Mouse (Mus musculus): Measurements from ENCODE around the gene Zfyve16.

Zfyve16 gene

DNA sequence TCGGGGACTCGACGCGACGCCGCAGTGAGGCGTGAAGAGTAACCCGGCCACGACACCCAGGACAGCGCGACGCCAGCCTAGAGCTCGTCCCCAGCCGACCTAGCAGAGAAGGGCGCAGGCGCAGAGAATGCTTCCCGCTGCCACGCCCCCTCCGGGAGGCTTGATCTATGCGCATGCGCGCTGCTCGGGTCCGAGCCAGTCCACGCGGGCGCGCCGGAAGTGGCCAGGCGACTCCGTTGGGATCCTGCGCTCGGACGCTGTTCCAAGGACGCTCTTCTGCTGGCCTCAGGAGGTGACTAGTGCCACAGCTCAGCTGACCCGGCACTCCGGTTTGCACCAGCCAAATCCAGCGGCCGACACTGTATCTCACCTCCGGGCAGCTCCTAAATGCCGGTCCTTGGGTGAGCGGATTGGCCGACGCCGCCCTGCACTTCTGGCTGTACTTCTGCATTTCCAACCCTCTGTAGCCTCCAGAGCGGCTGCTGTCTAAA lies at the start of gene Zfyve16:
Gene Zfyve16, minus strand, starts transcription at position 148 of the 491 bp plus-strand sequence.
- DNase-seq (ENCODE audit: low spot score in 2 of 2) = peak; percentile 97 to 98

DNA sequence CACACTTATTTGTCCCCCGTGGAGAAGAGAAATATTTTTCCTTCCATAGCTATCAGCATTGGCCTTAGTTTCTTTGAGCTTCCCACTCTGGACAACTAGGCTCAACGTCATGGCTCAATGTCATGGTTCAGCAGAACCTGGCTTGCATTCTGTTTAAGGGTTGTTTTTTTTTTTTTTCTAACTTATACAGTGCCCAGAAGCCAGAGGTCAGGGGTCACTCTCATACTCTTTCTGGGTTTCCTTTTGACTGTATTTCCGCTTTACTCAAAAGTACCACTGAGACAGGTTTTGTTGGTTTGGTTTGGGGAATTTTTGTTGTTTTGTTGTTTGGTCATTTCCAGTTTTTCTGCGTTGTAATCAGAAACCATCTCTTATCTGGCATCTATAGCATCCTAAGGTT lies 47.5 kb upstream of the Zfyve16 start:
- no peak for DNase-seq (ENCODE audit: low spot score in 2 of 2)

DNA sequence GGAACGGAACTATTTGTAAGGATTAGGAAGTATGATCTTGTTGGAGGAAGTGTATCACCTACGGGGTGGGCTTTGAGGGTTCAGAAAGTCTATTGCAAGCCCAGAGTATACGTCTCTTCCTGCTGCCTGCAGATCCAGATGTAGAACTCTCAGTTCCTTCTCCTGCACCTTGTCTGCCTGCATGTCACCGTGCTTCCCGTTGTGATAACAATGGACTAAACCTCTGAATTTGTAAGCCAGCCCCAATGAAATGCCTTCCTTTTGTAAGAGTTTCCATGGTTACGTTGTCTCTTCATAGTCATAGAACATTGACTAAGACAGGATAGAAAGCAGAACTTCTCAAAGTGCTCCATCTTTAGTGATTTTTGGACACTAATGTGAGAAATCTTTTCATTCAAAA lies 46.0 kb upstream of the Zfyve16 start:
- no peak for DNase-seq (ENCODE audit: low spot score in 2 of 2)

DNA sequence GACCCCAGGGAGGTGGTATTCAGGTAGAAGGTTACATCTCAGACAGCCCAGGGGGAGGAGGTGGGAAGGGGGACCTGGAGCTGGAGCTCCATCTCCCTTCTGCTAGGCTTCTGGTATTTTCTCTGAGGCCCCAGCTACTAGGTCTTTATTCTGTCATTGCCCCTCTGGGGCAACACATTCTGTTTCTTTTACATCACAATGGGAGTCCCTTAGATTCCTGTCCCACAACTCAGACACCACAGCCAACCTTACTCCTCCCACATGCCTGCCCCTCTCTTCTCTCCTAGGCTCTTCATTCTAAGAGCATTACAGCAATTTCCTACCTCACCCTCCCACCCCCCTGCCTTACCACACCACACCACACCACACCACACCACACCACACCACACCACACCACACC lies 45.4 kb upstream of the Zfyve16 start, which contains the start of gene Spz1:
Gene Spz1, minus strand, starts transcription at position 101 of the 400 bp plus-strand sequence.
- DNase-seq (ENCODE audit: low spot score in 2 of 2) = no peak

DNA sequence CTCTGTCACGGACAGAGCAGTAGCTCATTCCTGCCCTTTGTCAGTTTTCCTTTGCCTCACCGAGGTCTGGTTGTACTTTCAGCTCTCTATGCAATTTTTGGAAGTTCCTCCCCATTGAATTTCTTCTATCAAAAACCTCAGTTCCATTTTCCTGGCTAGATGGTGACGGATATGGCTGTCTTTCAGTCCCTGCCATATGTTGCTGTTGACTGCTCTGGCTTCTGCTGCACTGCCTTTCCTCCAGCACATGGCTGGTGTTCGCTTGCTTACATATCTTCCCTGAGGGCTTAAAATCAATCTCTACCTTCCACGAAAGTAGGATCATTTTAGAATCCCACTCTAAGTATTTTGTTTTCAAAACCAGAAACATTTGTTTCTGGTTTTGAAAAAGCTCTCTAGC lies 28.8 kb upstream of the Zfyve16 start:
- peak in 1 of 2 experiments; percentile 17 for DNase-seq (ENCODE audit: low spot score in 2 of 2)

DNA sequence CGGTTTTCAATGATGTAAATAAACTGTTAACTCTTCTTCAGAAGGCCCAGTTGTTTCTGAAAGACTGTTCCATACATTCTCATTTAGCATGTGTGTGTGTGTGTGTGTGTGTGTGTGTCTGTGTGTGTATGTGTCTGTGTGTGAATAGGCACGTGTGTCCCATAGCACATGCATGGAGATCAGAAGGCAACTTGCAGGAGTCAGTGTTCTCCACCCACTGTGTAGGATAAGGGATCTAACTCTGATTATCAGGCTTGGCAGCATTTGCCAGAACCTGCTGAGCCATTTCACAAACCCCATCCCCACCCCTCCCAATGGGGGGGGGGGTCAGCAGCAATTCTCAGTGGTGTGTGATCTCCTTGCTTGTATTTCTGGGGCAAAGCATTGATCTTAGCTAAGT lies 26.6 kb upstream of the Zfyve16 start:
- DNase-seq (ENCODE audit: low spot score in 2 of 2) = no peak

DNA sequence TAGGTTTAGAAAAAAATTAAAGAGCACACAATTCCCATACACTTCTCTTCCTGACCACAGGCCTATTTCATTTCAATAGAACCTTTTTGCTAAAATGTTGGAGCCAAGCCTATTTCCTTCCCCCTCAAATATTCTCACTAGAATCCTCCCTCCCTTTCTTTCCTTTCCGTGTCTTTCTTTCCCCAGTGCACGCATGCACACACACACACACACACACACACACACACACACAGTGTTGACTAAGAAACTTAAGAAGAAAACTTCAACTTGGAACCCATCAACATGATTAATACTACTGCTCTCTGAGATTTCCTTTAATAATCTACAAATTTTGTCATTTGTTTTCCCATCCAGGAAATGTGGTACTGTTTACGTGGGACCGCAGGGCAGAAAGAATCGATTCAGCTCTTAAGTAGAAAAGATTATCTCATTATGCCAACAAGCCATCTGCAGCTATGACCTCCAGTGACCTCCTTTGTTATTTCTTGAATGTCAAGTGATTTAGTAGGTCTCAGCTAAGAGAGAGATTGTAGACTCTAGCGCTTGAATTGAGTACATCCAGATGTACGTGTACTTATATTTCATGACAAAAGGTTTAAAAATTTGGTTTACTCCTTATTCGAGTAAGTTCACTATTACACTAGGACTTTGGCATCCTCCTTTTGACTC lies 25.9 kb upstream of the Zfyve16 start:
- no peak for DNase-seq (ENCODE audit: low spot score in 2 of 2)

DNA sequence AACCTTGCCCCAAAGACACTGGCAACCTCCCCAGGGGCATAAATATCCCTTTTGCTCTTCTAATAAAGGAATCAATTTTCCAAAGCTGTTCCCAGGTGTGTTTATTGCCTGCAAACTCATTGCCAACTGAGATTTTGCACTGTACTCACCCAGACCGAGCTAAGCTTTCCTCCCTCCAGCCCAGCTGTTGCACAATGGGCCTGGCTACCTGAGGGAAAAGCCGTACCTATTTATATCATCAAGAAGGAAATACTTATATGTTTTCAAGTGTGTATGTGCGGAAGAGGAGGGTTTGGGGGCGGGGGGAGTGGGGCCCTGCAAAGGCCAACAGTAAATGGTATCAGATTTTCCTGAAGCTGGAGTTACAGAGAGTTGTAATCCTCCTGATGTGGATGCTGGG lies 16.4 kb upstream of the Zfyve16 start:
- DNase-seq (ENCODE audit: low spot score in 2 of 2) = no peak

DNA sequence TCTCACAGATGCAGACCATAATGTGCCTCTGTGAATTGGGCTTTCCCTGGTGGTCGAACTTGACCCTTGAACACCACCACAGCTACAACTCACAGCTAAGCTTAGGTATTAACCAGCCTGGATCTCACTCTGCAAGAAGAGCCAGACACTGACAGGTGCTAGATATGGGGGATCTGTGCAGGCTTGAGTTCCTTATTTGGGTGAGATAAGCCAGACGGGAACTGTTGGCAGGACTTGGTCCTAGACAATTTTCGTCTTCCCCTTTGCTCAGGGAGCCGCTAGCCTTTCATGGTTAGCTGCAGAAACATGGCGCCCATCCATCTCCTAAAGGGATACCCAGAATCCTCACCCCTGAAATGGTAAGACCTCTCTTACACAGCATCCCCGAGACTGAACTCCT lies 10.3 kb upstream of the Zfyve16 start:
- DNase-seq (ENCODE audit: low spot score in 2 of 2) = no peak

DNA sequence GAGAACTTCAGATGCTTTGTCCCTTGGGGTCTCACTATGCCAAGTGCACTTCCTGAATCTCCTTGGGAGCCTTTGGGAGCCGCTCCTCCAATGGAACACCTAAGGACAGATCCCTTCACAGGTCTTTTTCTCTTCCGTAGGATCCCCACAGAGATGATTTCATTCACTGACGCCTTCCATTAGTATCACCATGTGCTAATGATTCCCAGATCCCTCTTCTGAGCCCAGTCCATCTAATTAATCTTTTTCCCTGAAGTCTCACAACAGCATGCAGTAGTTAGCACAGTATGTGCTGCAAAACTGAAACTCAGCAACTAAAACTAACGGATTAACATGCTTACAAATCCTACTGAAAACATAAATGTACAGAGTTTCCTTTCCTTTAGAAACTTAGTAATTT lies 8.5 kb upstream of the Zfyve16 start:
- DNase-seq (ENCODE audit: low spot score in 2 of 2) = no peak

DNA sequence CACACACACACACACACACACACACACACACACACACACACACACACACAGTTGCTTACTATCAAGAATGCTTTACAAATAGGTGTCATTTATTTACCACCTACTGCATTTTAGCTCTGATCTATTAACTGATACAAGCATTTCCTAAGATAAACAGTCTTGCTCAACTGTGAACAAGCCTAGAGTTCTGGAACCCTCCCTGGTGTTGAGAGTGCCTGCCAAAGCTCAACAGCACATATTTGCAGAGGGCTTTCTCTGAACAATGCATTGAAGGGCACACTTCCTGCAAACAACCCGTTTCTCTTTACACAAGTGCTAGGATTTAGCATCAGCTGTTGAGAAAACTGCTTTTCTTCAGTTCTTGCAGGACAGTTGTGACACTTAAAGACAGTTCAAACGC lies 3.1 kb upstream of the Zfyve16 start:
- no peak for DNase-seq (ENCODE audit: low spot score in 2 of 2)

DNA sequence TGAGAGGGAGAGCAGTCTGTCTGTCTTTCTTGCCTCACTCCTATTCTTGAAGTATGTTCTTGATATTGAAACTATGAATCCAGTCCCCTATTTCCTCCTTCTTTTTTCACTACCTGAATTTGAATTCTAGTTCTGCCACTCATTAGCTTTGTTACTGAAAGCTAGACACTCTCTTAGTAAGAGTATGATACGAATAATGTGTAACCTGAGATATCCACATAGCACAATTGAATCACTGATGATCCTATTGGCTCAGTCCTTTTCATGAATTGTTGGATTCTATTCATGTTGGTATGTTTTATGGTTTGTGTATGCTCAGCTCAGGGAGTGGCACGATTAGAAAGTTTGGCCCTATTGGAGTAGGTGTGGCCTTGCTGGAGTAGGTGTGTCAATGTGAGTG lies 1.5 kb upstream of the Zfyve16 start:
- DNase-seq (ENCODE audit: low spot score in 2 of 2) = no peak

DNA sequence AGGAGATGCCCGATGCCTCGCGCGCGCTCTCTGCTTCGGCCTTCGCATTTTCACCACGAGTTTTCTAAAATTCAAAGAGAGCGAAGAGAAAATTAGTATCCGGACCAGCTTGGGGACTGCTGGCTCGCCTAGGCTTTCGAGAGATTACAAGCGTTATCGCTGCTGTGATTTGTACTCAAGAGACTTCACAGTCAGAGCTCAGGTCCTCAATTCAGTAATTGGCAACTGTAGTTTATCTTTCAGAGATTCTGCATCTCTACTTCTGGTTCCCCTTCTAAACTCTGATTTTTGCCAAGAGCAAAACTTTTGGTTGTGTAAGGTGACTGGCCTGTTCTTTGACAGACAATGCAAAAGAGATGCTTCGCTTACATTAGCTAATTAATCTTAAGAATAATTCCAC lies 569 bp upstream of the Zfyve16 start:
- DNase-seq (ENCODE audit: low spot score in 2 of 2) = no peak

DNA sequence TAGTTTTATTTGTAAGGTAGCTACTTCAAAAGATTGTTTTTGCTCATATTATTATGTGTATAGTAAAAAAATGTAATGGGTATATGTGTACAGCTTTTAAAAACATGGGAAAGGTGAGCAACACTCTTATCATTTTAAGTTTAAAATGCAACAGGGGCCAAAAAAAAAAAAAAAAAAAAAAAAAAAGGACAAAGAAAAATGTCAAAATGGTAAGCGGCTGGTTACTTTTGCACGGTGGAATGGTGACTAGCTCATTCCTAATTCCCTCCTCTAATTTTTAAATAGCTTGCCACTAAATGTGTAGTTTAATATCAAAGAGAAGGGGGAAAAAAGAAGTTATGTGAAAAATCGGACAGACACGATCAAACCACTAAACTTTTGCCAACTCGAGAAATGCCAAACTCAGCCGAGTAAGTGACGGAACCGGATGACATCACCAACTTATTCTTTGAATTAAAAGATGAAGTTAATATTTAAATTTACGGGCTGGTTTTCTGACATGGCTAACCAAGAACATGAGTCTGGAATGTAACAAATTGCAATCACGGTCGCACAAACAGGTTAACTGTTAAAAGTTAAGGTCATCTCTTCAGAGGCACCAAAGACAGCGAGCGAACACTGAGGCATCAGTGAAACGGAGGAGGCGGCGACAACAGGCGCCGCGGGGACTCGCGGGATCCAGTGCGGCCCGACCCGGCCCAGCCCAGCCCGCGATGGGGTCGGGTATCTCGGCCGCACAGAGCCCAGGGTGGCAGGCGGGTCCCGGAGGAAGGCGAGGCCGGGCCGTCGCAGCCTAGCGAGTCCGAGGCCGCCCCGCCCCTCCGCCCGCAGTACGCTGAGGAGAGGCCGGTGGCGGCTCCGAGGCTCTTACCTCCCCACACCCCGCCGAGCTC lies 594 bp downstream of the Zfyve16 start:
- no peak for DNase-seq (ENCODE audit: low spot score in 2 of 2)

DNA sequence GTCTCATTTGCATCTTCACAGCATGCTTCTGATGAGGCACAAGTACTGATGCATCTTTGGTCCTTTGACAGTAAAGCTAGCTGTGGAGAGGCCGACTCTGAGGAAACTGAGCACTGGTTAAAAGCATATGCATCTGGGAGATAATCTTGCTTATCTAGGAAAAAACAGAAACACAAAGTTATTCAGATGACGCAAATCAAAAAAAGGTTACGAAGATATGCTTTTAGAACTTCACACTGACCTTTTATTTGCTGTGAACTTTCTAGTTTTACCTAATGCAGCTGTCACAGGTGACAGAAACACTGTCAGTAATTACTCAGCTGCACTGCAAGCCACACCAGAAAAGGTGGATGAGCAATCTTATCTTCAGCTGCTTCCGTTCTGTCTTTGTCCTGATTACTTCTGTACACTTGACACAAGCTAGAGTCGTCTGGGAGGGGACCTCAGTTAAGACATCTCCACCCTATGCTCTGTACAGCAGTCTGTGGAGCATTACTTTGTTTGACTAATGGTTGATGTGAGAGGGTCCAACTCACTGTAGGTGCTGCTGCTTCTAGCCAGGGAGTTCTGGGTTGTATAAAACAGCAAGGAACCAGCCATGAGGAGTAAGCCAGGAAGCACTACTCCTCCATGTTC lies 7.4 kb downstream of the Zfyve16 start:
- no peak for DNase-seq (ENCODE audit: low spot score in 2 of 2)

DNA sequence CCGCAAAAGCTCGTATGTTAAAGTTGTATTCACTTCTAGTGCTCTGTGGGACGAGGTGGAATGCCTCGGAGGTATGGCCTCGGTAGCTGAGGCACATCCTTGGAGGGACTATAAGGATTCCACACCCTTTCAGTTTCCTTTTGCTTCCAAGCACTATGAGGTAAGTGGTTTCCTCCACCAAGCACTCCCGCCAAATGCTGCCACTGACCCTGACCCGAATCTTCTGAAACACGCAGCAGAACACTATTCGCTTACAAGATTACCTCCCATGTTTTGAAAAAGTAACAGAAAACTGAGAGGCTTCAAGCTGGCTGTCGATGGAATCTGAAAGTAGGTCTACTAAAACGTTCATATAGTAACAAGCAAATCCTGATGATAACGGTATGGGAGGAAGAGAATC lies 25.8 kb downstream of the Zfyve16 start:
- DNase-seq (ENCODE audit: low spot score in 2 of 2) = no peak

DNA sequence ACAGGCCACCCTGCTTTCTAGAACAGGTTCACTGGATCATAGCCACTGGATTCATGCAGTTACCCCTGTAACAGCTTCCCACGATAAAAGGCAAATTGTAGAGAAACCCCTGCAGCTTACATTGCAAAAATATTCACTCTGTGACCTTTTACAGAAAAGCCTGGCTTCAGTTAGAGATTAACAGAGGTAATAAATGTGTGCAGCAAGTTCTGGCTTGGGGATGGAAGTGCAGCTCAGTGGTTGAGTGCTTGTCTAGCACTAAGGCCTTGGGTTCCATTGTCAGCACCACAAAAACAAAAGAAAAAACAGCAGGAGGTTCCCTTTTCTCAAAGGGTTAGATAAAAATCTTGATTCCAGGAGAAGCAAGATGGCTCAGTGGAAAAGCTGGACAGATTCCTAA lies 38.7 kb downstream of the Zfyve16 start:
- DNase-seq (ENCODE audit: low spot score in 2 of 2) = no peak

DNA sequence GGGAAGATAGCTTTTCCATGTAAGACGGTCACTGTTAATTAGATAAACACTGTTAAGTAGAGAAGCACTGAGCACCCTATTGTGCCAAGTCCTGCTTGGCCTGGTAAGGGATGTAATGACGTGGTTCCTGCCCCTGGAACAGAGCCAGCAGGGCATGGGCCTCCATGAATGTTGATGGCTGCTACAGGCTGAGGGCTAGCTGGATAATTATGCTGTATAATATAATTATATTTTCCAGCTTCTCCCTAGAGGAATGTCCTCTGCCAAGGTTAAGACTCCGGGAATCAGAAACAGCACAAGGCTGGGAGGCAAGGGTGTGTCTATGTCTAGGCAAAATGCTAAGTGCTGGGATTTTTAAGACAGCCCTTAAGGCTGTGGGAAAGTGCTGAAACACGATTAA lies 39.9 kb downstream of the Zfyve16 start:
- DNase-seq (ENCODE audit: low spot score in 2 of 2) = no peak

DNA sequence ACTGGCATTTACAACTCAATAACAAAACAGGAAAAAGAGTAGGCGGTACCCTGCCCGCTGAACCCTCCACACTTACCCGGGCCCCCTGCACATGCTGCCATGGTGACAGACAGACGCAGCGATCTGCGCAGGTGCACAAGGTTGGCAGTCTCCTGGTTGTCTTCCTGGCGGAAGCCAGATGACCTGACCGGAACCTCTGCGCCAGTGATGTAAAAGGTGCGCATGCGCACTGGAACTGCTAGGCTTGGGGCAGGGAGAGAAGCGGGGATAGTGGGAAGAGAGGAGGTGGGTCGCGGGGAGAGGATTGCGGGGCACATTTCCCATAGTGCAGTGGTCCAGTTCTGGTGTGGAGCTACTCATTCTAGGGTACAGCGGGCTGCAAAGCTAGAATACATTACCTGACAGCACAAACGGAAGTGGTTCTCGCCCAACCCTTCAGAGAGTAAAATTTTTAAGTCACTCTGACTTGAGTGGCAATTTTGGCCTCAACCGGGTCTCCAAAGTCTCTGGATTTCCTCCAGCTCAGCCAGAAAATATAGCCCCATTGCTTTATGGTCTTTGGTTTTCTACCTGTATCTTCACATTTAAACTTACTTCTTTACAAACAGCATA lies 46.7 kb downstream of the Zfyve16 start, which contains the start of gene Fam151b:
Gene Fam151b, minus strand, starts transcription at position 164 of the 612 bp plus-strand sequence.
- DNase-seq (ENCODE audit: low spot score in 2 of 2) = peak; percentile 91 to 95

DNA sequence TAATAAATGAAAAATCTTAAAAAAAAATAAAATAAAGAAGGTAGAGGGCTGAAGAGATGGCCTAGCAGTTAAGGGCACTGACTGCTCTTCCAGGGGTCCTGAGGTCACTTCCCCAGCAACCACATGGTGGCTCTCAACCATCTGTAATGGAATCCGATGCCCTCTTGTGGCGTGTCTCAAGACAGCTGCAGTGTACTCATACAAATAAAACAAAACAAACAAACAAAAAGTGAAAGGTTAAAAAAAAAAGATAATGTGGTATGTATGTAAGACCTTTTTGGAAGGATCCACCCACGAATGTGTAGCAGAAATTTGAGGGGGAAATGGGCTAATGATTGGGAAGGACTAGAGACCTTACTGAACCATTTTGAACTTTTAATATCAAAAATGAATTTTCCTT lies 47.3 kb downstream of the Zfyve16 start:
- peak; percentile 14 to 51 for DNase-seq (ENCODE audit: low spot score in 2 of 2)

DNA sequence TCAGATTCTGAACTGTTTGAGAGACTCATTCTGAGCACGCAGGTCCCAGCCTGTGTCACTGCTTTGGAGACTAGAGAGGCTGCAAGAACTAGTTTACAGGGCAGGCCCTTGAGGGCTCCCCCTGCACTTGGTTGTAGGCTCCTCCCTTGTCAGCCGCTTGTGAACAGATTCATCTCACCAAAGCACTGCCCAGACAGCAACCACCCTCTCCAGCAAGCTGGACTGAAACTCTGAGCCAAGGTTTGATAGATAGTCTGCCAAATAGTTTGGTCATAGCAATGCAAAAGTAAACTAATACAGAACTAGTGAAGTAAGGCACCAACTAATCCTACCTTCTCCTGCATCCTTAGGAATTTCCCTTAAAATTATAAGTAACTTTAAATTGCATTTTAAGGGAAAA lies 60.5 kb downstream of the Zfyve16 start:
- no peak for DNase-seq (ENCODE audit: low spot score in 2 of 2)

DNA sequence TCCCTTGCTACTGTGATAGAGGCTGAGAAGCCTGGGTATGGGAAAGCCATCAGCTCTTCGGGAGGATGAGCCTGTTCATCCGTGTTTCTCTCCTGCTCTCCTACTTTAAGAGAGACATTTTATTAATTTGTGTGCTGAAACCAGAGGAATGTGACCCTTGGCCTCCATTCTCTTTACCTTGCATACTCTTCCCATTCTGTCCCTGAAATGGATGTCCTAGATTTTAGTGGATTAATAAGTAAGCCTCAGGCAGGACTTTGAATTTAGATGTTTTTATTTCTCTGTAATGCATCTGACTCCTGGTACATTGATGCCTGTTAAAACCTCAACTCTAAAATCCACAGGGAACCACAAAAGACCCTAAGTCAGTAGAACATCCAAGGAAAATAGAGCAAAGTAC lies 61.3 kb downstream of the Zfyve16 start:
- DNase-seq (ENCODE audit: low spot score in 2 of 2) = no peak
